Mouse (Mus musculus) c-Kit-positive CD71-positive TER-119-negative erythroid progenitor cells, embryonic 14.5 days (primary cell): ENCODE results near the gene Prokr2.
"Not testable (repeated sequence)": the region's sequence is repeated elsewhere in the genome, so short reads cannot be mapped to it uniquely, and the experiment has no call there.

Experiments
- DNase-seq: peaks from one replicate; pipeline ENCODE4 v3.0.0-alpha.2; 2013; ENCODE audit warnings: low read depth

Gene Prokr2

GRCm38 (mm10) chr2:132340350-132340749 lies 44.9 kb downstream of the Prokr2 start:
- DNase-seq = no peak

- DNase-seq = no peak
Measured at GRCm38 (mm10) chr2:132337202-132337601, 48.0 kb downstream of the Prokr2 start.

DNA sequence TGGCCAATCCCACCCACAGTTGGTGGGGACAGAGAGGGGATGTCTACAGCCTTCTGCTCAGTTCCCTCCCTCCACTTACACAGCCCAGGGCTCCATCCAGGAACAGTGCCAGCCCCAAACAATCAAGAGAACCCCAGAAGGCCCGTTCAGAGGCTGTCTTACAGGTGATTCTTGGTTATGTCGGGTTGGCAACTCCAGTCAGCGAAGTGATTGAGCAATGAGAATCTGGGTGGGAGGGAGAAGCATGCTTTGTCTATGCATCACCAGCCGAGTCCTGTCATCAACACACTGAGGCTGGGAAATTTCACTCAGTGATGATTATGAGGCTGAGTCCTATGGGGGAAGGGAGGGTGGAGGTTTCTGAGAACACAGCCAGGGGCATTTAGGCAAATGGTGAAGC lies 61.7 kb downstream of the Prokr2 start:
- no peak for DNase-seq

GRCm38 (mm10) chr2:132320516-132320915 lies 64.7 kb downstream of the Prokr2 start:
- DNase-seq = no peak

DNA sequence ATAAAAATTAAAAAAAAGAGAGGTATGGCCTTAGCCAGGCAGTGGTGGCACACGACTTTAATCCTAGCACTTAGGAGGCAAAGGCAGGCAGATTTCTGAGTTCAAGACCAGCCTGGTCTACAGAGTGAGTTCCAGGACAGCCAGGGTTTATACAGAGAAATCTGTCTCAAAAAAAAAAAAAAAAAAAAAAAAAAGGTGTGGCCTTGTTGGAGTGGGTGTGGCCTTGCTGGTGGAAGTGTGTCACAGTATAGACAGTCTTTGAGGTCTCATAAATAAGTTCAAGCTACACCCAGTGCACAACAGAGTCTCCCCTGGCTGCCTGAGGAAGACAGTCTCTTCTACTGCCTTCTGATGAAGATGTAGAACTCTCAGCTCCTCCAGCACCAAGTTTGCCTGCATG lies 68.1 kb downstream of the Prokr2 start:
- no peak for DNase-seq

- peak; percentile 51 for DNase-seq
Measured at GRCm38 (mm10) chr2:132316041-132316808, 69.0 kb downstream of the Prokr2 start.

- not testable (repeated sequence) for DNase-seq
Measured at GRCm38 (mm10) chr2:132314057-132314456, 71.2 kb downstream of the Prokr2 start.

DNA sequence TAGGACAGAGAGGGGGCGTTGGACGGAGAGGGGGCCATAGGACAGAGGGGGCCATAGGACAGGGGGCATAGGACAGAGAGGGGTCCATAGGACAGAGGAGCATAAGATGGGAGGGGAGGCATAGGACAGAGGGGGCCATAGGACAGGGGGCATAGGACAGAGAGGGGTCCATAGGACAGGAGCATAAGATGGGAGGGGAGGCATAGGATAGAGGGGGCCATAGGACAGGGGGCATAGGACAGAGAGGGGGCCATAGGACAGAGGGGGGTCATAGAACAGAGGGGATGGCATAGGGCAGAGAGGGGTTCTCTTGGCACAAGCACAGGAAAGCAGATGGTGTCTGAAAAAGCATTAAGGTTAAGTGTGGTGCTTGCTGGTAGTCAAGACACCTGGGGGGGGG lies 71.7 kb downstream of the Prokr2 start:
- no peak for DNase-seq

GRCm38 (mm10) chr2:132312616-132313015 lies 72.6 kb downstream of the Prokr2 start:
- no peak for DNase-seq

DNA sequence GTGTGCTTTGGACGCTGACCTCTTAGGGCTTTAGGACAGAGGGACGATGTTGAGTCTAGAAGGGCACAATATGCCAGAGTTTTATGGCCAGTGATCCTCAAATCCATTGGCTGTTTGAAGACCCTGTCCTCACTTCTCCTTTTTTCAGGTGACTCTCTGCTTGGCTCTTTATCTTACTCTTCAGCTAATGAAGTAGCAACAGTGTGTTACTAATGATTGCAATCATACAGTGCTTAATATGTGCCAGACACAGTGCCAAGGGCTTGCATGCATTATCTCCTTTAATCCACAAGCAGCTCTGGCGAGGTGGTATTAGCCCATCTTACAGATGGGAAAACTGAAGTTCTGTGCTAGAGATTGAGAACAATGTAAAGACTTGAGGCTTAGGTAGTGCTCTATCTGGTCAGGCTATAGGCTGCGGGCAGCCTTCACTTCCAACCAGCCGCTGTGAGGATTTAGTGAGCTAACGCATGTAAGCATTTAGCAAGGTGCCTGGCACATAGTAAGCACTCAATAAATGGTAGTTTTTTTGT lies 75.8 kb downstream of the Prokr2 start:
- no peak for DNase-seq

- DNase-seq = no peak
Measured at GRCm38 (mm10) chr2:132308829-132309228, 76.4 kb downstream of the Prokr2 start.

GRCm38 (mm10) chr2:132307213-132307843 lies 77.9 kb downstream of the Prokr2 start:
- DNase-seq = no peak

DNA sequence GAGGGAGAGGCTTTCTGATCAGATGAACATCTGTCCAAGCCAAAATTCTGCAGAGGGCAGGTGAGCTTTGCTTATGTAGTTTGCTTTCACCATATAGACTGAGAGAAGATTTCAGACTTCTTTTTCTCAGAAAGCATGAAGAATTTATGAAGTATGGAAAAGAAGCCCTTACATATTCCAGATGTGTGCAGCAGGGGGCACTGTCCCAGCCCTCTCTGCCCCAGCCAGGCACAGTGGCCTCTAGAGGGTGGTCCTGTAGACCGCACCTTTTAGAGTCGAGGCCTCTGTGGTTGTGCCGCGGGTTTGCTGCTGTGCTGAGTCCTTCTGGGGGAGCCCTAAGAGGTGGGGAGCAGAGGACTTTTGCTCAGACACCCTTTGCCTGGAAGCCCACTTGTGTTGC lies 79.3 kb downstream of the Prokr2 start:
- no peak for DNase-seq

- DNase-seq = no peak
Measured at GRCm38 (mm10) chr2:132305165-132305564, 80.1 kb downstream of the Prokr2 start.

DNA sequence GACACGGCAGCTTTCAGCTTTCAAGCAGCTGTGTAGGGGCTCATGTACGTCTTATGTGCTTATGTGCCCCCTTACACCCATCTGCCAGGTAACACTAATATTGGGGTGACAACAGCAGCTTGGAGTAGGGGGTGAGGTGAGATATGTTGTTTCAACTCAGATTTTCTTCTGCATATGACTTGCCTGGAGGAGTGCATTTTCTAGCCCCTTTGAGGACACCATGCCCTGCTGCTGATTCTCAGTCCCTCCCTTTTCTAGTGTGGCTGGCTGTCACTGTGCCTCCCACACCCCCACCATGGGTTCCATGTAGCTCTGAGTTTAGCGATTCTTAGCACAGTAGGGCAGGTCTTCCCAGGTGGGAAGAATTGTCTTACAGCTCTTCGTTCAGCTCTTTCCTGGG lies 83.8 kb downstream of the Prokr2 start:
- DNase-seq = no peak

DNA sequence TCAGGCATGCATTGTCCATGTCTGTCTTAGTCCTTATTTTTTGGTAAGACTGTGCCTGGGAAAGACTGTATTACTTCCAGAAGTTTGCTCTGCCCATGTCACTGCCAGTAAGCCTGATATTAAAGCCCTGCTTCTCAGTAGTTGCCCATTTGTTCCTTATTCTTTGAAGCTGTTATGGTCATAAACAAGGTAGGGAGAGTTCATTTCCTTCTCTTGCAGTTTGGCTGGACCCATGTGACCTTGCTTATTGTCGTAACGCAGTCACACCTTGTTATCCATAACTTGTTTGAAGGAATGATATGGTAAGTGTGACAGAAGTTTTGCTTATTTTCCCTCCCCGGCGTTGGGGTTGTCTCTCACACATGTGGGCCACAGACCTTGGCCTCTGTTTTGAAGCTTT lies 87.0 kb downstream of the Prokr2 start:
- DNase-seq = no peak

GRCm38 (mm10) chr2:132293694-132294450 lies 91.4 kb downstream of the Prokr2 start:
- no peak for DNase-seq

- DNase-seq = no peak
Measured at GRCm38 (mm10) chr2:132292083-132292482, 93.2 kb downstream of the Prokr2 start.

- DNase-seq = no peak
Measured at GRCm38 (mm10) chr2:132291265-132291664, 94.0 kb downstream of the Prokr2 start.

DNA sequence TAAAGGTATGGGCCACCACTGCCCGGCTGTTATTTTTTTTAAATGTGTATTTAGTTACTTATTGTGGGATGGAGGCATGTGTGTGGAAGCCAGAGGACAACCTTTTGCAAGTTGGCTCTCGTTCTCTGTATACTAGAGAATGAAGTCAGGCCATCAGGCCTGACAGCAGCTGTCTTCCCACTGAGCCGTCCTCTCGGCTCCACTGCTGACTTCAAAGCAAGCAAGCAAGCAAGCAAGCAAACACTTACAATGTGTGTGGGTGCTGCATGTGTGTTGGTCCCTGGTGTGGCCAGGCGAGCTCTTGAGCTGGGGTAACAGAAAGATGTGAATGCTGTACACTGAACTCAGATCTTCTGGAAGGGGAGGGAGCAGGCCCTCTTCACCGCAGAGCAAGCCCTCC lies 94.4 kb downstream of the Prokr2 start:
- DNase-seq = no peak

DNA sequence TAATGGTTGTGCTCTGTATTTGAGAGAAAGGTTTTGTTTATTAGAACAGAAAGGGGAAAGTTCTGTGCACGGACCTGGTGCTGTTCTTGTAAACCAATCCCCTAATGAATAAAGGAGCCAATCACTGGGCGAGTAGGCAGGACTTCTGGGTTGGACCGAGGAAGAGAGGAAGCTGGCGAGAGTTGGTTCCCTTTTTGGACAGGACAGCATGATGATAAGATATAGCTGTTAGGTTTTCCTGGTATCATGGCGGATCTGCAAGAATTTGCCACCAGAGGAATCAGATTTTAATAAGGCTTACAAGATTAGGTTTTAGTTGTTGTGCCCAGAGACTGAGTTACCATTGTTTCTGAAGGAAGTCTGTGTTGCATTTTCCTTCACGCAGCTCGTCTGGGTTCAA lies 96.0 kb downstream of the Prokr2 start:
- DNase-seq = not testable (repeated sequence)
